Mouse (Mus musculus): ENCODE results near the gene Egr2.

GRCm38 (mm10) chr10:67559765-67560394 is 24.6 kb downstream of the Egr2 start:
- TF ChIP-seq CTCF (IDR thresholded peaks at IDR 0.05; ENCODE audit: low read depth, low read length) (no peak), POLR2A (IDR thresholded peaks at IDR 0.05; ENCODE audit: insufficient read depth, low read length) (no peak)
